Mouse (Mus musculus) spleen, adult 2 months (tissue): ENCODE measurements around the gene Pfkfb4.
A peak's percentile ranks its signal among the peaks of the same experiment; 100 is the strongest.

ENCODE experiments used
- CTCF ChIP-seq: fragments of 200-500 bp; IDR thresholded peaks from 2 replicates; pipeline ENCODE4 v1.5.1; 2011; ENCODE audit warnings: mild to moderate bottlenecking, inconsistent platforms; ENCODE audit not compliant: insufficient read depth, insufficient read length, insufficient replicate concordance; ENCODE audit errors: extremely low read depth
- POLR2A ChIP-seq: fragments of 200-500 bp; IDR thresholded peaks from 2 replicates; pipeline ENCODE4 v1.6.1; 2011; ENCODE audit warnings: low read depth, low read length, inconsistent platforms

DNA sequence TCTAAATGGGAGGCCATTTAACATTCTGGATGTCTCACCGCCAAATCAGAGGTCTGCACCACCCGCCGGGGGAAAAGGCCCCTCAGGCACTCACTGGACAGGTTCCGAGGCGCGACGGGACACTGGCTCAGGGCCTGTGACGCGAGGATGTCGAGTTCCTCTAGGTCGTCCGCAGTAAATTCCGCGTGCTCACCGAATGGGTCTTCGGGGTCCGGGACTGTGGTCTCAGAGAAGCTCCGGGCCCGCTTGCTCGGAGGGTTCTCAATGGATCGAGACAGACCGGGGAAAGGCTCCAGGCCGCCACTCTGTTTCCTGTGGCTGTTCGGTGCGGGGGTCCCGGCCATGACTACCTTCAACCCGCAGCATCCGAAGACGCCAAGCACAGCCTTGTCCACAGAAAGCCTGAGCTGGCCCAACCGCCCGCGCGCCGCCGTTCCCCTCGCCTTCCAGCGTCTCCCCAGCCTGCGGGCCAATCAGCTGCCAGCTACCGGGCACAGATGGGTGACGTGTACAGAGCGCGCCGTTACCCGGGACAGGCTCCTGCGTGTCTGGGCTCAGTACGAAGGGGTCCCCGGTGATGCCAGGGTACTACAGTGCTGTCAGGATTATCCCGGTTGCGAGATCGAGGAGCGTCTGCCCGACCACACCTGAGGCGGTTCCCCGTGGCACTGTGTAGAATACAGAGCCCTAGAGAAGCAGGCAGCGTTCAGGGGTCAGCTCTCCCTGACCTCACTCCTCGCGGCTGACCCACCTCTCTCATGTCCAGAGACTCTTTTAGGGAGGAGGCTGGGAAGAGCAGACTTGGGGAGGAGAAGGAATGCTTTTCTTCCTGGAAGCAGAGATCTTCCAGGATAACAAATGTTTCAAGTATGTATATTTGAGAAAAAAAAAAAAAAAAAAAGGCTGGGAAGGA lies 82.3 kb downstream of the Pfkfb4 start, which contains the start of gene Atrip:
- no peak for TF ChIP-seq CTCF
- TF ChIP-seq POLR2A, result peak; percentile 27; the same call in 1 of the 2 replicates
